Mouse (Mus musculus) natural killer cell, adult 2 months (primary cell): ENCODE data around the gene Lrmp.

ENCODE experiments used
- DNase-seq, 2 experiments: peaks; one replicate each; pipeline ENCODE4 v3.0.0; 2022; ENCODE audit warnings: low spot score in 2 of 2

The Lrmp gene

GRCm38 (mm10) chr6:145202432-145203125, 87.1 kb downstream of the Lrmp start:
- DNase-seq: no peak

DNA sequence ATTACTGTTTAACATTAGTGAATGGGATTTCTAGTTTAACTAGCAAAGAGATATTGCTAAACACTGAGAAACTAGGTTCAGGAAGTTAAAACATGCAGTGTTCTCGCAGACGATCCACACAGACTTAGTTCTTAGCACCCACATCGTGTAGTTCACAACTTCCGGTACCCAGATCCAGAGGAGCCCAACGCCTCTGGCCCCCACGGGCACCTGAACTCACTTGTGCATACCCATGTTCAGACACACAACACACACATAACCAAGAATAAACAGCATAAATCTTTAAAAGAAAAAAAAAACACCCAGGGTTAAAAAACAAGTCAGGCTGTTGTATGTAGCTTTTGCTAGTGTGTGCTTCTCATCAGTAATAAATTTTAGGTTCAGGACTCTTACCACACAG, 89.0 kb downstream of the Lrmp start:
- no peak for DNase-seq

- no peak for DNase-seq
Observed at GRCm38 (mm10) chr6:145205142-145205541, 89.7 kb downstream of the Lrmp start.

DNA sequence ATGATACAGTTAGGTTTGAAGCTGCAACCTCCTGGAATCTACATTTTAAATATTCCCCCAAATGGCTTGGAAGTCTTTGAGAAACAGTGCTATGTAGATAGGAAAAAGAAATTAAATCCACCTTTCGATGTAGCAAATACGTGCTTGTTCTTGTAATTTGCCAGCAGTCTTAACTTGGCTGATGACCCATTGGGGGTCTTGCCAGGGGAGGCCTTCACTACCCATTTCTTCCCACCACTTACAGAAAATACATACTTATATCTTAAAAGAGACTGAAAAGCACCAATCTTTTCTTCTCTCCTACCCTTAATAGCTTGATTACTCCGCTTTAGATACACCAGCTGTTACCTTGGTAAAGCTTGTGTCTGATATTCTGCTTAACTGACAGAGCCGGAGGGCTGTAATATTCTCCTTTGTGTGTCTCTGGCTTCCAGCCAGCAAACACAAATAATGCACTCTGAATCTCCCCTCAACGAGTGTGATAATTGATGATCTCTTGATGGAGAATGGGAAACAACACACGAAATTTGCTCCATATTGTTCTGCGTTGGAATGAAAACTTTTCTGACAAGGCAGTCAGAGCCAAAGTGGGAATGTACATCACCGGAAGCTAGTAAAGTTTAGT, 94.7 kb downstream of the Lrmp start:
- peak in 1 of 2 experiments; percentile 5 for DNase-seq

GRCm38 (mm10) chr6:145210816-145211338, 95.4 kb downstream of the Lrmp start, which contains the start of the genes Casc1 and Etfrf1:
Casc1 (minus strand) TSS chr6:145211005.
Etfrf1 (plus strand) TSS chr6:145211134.
- DNase-seq: peak; percentile 99

DNA sequence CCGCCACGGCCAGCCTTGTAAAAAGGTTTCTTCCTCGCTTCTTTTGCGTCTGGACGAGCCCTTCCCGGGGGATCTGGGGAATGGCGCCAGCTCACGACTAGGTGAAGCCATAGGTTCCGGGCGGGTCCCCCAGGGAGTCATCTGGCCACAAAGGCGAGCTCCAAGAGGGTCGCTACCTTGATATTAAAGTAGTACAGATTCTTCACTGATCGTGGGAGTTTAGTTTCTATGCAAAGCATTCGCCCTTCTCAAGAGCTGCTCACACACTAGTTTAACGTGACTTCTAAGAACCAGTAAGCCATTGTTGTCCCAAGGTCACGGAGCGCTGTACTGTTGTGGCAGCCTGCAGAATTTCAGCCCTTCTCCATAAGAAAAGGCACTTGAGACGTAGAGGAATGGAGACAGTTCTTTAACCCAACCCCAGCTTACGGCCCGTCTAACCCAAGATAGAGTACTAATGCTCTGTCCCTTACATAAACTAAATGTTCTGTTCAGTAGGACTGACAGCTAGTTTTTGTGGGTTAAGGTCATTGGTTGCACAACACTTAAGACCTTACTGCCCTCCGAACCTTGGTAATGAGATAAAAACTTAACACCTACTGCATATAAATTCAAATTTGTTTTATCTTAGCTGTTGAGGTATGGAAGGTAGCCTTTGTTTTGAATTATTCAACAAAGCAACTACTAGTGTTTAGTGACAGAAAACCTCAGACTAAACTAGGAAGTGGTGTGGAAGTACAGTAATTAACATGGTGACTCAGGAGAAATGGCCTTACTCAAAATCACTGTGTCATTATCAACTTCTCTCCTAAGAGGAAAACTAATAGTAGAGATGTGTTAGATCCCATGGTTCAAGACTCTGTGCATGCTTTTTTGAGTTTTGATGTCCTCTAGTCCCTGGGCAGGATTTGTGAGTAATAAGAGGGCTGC, 96.2 kb downstream of the Lrmp start:
- DNase-seq: no peak

GRCm38 (mm10) chr6:145213916-145214315, 98.5 kb downstream of the Lrmp start:
- DNase-seq: no peak

DNA sequence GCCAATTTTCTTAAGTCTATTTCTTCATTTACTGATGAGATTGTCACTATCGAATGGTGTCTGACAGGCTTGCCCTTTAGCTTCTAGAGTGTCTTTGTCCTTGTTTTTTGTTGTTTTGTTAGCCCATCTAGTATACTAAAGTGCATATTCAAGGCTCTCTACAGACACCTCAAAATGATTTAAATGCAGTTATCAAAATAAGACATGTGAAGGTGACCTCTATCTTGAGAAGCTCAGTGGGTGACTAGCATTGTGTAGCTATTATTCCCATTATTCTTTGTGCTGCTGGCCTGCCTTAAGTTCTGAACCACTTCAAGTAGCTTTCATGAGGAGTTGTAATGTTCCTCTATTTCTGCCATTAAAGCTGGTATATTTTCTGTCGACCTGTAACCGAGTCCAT, 100.4 kb downstream of the Lrmp start:
- no peak for DNase-seq

- no peak for DNase-seq
Observed at GRCm38 (mm10) chr6:145224246-145224645, 108.8 kb downstream of the Lrmp start.
